In the genomic region with DNA sequence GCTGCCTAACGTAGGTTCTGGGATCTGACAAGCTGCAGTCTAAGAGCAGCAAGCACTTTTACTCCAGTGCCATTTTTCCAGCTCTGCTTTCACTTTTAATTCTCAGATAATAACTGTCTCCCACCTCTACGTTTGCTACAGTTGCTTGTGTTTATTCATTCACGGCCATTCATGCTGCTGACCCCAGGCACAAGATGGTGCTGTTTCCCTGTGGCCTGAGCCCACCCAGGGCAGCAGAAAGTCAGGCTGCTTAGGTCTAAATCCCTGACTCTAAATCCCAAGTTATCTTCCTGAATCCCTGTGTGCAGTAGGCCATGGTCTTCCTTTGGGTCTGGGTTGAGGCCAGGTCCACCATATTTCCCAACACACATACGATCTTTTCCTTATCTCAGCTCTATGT, we compare ENCODE assay signal across 15 mouse cellular contexts. TPM values are rescaled to one million over a fixed set of nuclear protein-coding genes. Genes with fewer than 3 reads are reported as not detected.
DNase-seq lines count a peak whose midpoint lies in the region; ATAC-seq and TF ChIP-seq lines count a peak whose summit lies in the region.
"Had no signal": no experiment of that assay in that cellular context is flagged by ENCODE, and none has a peak within 500 bp of the region (broad histone marks: within the 10 kb centered on the region; RNA-seq: fewer than 3 reads in every experiment).

No protein-coding gene starts in this region.

- H3K27me3 ChIP-seq in cerebellum, adult 2 months (ENCODE audit: control insufficient read depth, insufficient read depth, low read length) = no peaks in the 10 kb centered on the region
- H3K27me3 ChIP-seq in kidney, adult 2 months (replicated peaks; ENCODE audit: control insufficient read depth, insufficient read depth, low read length) = no peaks in the 10 kb centered on the region
- H3K27me3 ChIP-seq in kidney, embryonic 14.5 days (ENCODE audit: control insufficient read depth, insufficient read depth, low read length) = no peaks in the 10 kb centered on the region
- no peaks in the 10 kb centered on the region for H3K27me3 ChIP-seq in midbrain, embryonic 11.5 days (ENCODE audit: control insufficient read depth, insufficient read depth, low read length)
- no peaks in the 10 kb centered on the region for H3K27me3 ChIP-seq in midbrain, embryonic 15.5 days (replicated peaks)
- H3K27me3 ChIP-seq: embryonic facial prominence, embryonic 15.5 days had no signal

- ATAC-seq in kidney, embryonic 14.5 days (ENCODE audit: low FRiP score, low TSS enrichment) = no peak
- ATAC-seq in midbrain, embryonic 11.5 days (ENCODE audit: low FRiP score) = no peak
- ATAC-seq in midbrain, embryonic 15.5 days (replicated peaks) = no peak
- ATAC-seq: forebrain, embryonic 16.5 days had no signal

- H3K9me3 ChIP-seq in kidney, embryonic 14.5 days (ENCODE audit: control insufficient read depth, low read length) = no peaks in the 10 kb centered on the region
- H3K9me3 ChIP-seq in midbrain, embryonic 11.5 days (ENCODE audit: control insufficient read depth, low read length) = no peaks in the 10 kb centered on the region
- H3K9me3 ChIP-seq in midbrain, embryonic 15.5 days = no peaks in the 10 kb centered on the region
- H3K9me3 ChIP-seq: embryonic facial prominence, embryonic 15.5 days had no signal

- H3K4me1 ChIP-seq in cerebellum, adult 2 months (ENCODE audit: control insufficient read depth, insufficient read depth, low read length) = peaks cover 5% of the 10 kb centered on the region; the same call in 1 of the 2 replicates
- H3K4me1 ChIP-seq in kidney, adult 2 months (ENCODE audit: control insufficient read depth, insufficient read depth, low read length) = no peaks in the 10 kb centered on the region
- H3K4me1 ChIP-seq in kidney, embryonic 14.5 days (ENCODE audit: control insufficient read depth, insufficient read depth, low read length) = no peaks in the 10 kb centered on the region
- H3K4me1 ChIP-seq in midbrain, embryonic 11.5 days (ENCODE audit: control insufficient read depth, insufficient read depth, low read length) = no peaks in the 10 kb centered on the region; the same call in 1 of the 2 replicates
- H3K4me1 ChIP-seq in midbrain, embryonic 15.5 days = peaks cover 17% of the 10 kb centered on the region

- no peak overlapping the region for H3K4me2 ChIP-seq in kidney, embryonic 14.5 days (replicated peaks; ENCODE audit: low read depth, low read length)
- H3K4me2 ChIP-seq in midbrain, embryonic 11.5 days = no peak overlapping the region
- H3K4me2 ChIP-seq in midbrain, embryonic 15.5 days = no peak overlapping the region
- H3K4me2 ChIP-seq: embryonic facial prominence, embryonic 15.5 days had no signal

- peak; percentile 16; the same call in 1 of the 2 replicates for TF ChIP-seq CTCF in cerebellum, adult 2 months (IDR thresholded peaks at IDR 0.05; ENCODE audit: borderline replicate concordance, insufficient read depth, low read depth, low read length)
- TF ChIP-seq CTCF in kidney, adult 2 months (conservative IDR thresholded peaks at IDR 0.05; ENCODE audit: insufficient read depth, insufficient read length, low read depth, low read length) = peak; percentile 33; the same call in 1 of the 2 replicates

- no peak overlapping the region for H3K27ac ChIP-seq in cerebellum, adult 2 months (ENCODE audit: insufficient read depth, low read length)
- no peak overlapping the region for H3K27ac ChIP-seq in kidney, adult 2 months (ENCODE audit: insufficient read depth, low read depth, low read length)
- no peak overlapping the region for H3K27ac ChIP-seq in kidney, embryonic 14.5 days (ENCODE audit: low read depth, low read length)
- H3K27ac ChIP-seq in midbrain, embryonic 11.5 days (ENCODE audit: low read depth, low read length) = no peak overlapping the region
- no peak overlapping the region for H3K27ac ChIP-seq in midbrain, embryonic 15.5 days
- H3K27ac ChIP-seq: embryonic facial prominence, embryonic 15.5 days had no signal

- no peak for TF ChIP-seq POLR2A in cerebellum, adult 2 months (IDR thresholded peaks at IDR 0.05; ENCODE audit: borderline replicate concordance, insufficient read depth, low read length)
- no peak for TF ChIP-seq POLR2A in kidney, adult 2 months (IDR thresholded peaks at IDR 0.05; ENCODE audit: low read depth, low read length)

- WGBS in cerebellum, adult 2 months = 58% methylated on average over 4 of the region's 4 CpGs
- 73% methylated on average over 4 of the region's 4 CpGs for WGBS in kidney, adult 2 months
- 63% methylated on average over 4 of the region's 4 CpGs for WGBS in kidney, embryonic 14.5 days
- 63% methylated on average over 4 of the region's 4 CpGs for WGBS in midbrain, embryonic 11.5 days
- 56% methylated on average over 4 of the region's 4 CpGs for WGBS in midbrain, embryonic 15.5 days

- H3K9ac ChIP-seq in kidney, embryonic 14.5 days (ENCODE audit: low read depth, low read length) = no peak overlapping the region
- no peak overlapping the region for H3K9ac ChIP-seq in midbrain, embryonic 11.5 days (ENCODE audit: low read length)
- H3K9ac ChIP-seq in midbrain, embryonic 15.5 days = no peak overlapping the region
- H3K9ac ChIP-seq: embryonic facial prominence, embryonic 15.5 days had no signal

- no peak for DNase-seq in cerebellum, adult 2 months
- no peak for DNase-seq in cerebellum, postnatal 36 days
- no peak for DNase-seq in kidney, adult 2 months
- peak; percentile 81 for DNase-seq in midbrain, embryonic 11.5 days (ENCODE audit: low spot score, missing footprints)
- DNase-seq in retina, postnatal 1 day = peak; percentile 47
- DNase-seq in urinary bladder, adult 18-20 months (ENCODE audit: low spot score in 2 of 2) = no peak
- DNase-seq: cerebellum, adult 9-11 months; spleen, adult 18-20 months had no signal

- no peak overlapping the region for H3K4me3 ChIP-seq in cerebellum, adult 2 months (replicated peaks; ENCODE audit: insufficient read depth, low read depth, low read length)
- no peak overlapping the region for H3K4me3 ChIP-seq in kidney, adult 2 months (ENCODE audit: insufficient read depth, low read depth, low read length)
- H3K4me3 ChIP-seq in kidney, embryonic 14.5 days (ENCODE audit: low read length) = no peak overlapping the region
- H3K4me3 ChIP-seq in midbrain, embryonic 11.5 days (ENCODE audit: low read depth, low read length) = no peak overlapping the region
- H3K4me3 ChIP-seq in midbrain, embryonic 15.5 days = no peak overlapping the region
- H3K4me3 ChIP-seq: embryonic facial prominence, embryonic 15.5 days; megakaryocyte, embryonic 14.5 days; myocyte had no signal

- no peaks in the 10 kb centered on the region for H3K36me3 ChIP-seq in kidney, adult 2 months (ENCODE audit: control insufficient read depth, insufficient read depth, low read length)
- H3K36me3 ChIP-seq in kidney, embryonic 14.5 days (ENCODE audit: control insufficient read depth, insufficient read depth, low read length) = no peaks in the 10 kb centered on the region
- no peaks in the 10 kb centered on the region for H3K36me3 ChIP-seq in midbrain, embryonic 11.5 days (ENCODE audit: control insufficient read depth, insufficient read depth, low read length)
- no peaks in the 10 kb centered on the region for H3K36me3 ChIP-seq in midbrain, embryonic 15.5 days (replicated peaks)
- H3K36me3 ChIP-seq: embryonic facial prominence, embryonic 15.5 days had no signal

RNA-seq across cellular contexts. Expression of gene Cdhr3, which starts 26.3 kb away (rescaled TPM):
- polyA plus RNA-seq in cerebellum, adult 2 months (2012; rRNA removed) = 1.4 TPM in 2 replicates
- polyA plus RNA-seq in kidney, adult 2 months (2012; rRNA removed) = not detected in 2 replicates
- polyA plus RNA-seq in kidney, embryonic 14.5 days (2014; fragmentation: Nextera tagmentation; extraction: Ambion mirVana) = not detected in 2 replicates
- not detected in 2 replicates for polyA plus RNA-seq in midbrain, embryonic 11.5 days (2014; fragmentation: Nextera tagmentation; extraction: Ambion mirVana)
- 0.19 and 0.32 TPM in 2 replicates for polyA plus RNA-seq in midbrain, embryonic 15.5 days (2015; fragmentation: Nextera tagmentation; extraction: Ambion mirVana)
- polyA plus RNA-seq: intestine, embryonic 14.5 days had no signal

Comparison
In these comparisons a context has a peak if more than half of its experiments do, and no peak if none do; other contexts are left out.
1. DNase-seq: peak in midbrain, embryonic 11.5 days (single experiment) and retina, postnatal 1 day (single experiment); none in cerebellum, adult 2 months (0 of 2), cerebellum, postnatal 36 days (0 of 2), kidney, adult 2 months (single experiment) and urinary bladder, adult 18-20 months (0 of 2).